Mouse (Mus musculus) CD4-positive, CD25-positive, alpha-beta regulatory T cell, adult 2 months (primary cell): ENCODE measurements around the gene Trpm4.
"Not testable (repeated sequence)": the region's sequence is repeated elsewhere in the genome, so short reads cannot be mapped to it uniquely, and the experiment has no call there.

Experiments used
- DNase-seq: peaks from one replicate; pipeline ENCODE4 v3.0.0-alpha.2; 2012; ENCODE audit warnings: low read depth, low spot score

The Trpm4 gene

GRCm38 (mm10) chr7:45255822-45256221 is 77.8 kb downstream of the Trpm4 start:
- not testable (repeated sequence) for DNase-seq

- no peak for DNase-seq
Observed at GRCm38 (mm10) chr7:45253806-45254205, 79.8 kb downstream of the Trpm4 start.
